Mouse (Mus musculus) left cerebral cortex, adult 9 months (tissue): ENCODE data around the gene Olfr129.

Experiments
- DNase-seq, 2 experiments: peaks; one replicate each; pipeline ENCODE4 v3.0.0; 2022; ENCODE audit warnings: low spot score in 2 of 2

Olfr129 gene

GRCm38 (mm10) chr17:38059979-38060378 lies at the start of gene Olfr129:
TSS of gene Olfr129 (minus strand) at chr17:38060079.
- no peak for DNase-seq

- no peak for DNase-seq
These were observed 28.7 kb upstream of the Olfr129 start, which contains the start of gene Olfr131 for GRCm38 (mm10) chr17:38088593-38088992. TSS of gene Olfr131 (minus strand) at chr17:38088693.

GRCm38 (mm10) chr17:38082364-38082763 lies 22.5 kb upstream of the Olfr129 start:
- no peak for DNase-seq

- DNase-seq: no peak
These were observed 3.7 kb upstream of the Olfr129 start, which contains the start of gene Olfr130 for GRCm38 (mm10) chr17:38063621-38064020. TSS of gene Olfr130 (plus strand) at chr17:38063921.

GRCm38 (mm10) chr17:38026297-38026696 lies 33.6 kb downstream of the Olfr129 start:
- no peak for DNase-seq

- DNase-seq: no peak
These were observed 43.5 kb downstream of the Olfr129 start for GRCm38 (mm10) chr17:38016341-38016740.

GRCm38 (mm10) chr17:38004996-38005395 lies 54.9 kb downstream of the Olfr129 start:
- DNase-seq: no peak
